Mouse (Mus musculus) forebrain, embryonic 14.5 days (tissue): Measurements from ENCODE around the gene Rhox12. TPM values are rescaled to one million over a fixed set of nuclear protein-coding genes. Genes with fewer than 3 reads are reported as not detected.

Experiments
- ATAC-seq: fragments of 200-750 bp; cut with Nextera tagmentation; 2 replicates; pipeline ENCODE4 v1.8.0; 2017; ENCODE audit warnings: mild to moderate bottlenecking, moderate library complexity
- DNase-seq: peaks from one replicate; pipeline ENCODE4 v3.0.0-alpha.2; 2015; ENCODE audit warnings: low spot score
- H3K27ac ChIP-seq: fragments of 300-500 bp; sonication (generic); 2 replicates; pipeline ENCODE4 v1.5.1; 2014; ENCODE audit warnings: low read depth, mild to moderate bottlenecking, control low read depth, low read length, moderate library complexity
- H3K27me3 ChIP-seq: fragments of 300-500 bp; sonication (generic); replicated peaks from 2 replicates; pipeline ENCODE4 v1.6.1; 2014; ENCODE audit warnings: low read length, control low read depth, mixed read lengths; ENCODE audit not compliant: control insufficient read depth, insufficient read depth
- H3K36me3 ChIP-seq: fragments of 300-500 bp; sonication (generic); 2 replicates; pipeline ENCODE4 v1.6.1; 2014; ENCODE audit warnings: low read length, control low read depth; ENCODE audit not compliant: control insufficient read depth, insufficient read depth
- H3K4me1 ChIP-seq: fragments of 300-500 bp; sonication (generic); 2 replicates; pipeline ENCODE4 v1.6.1; 2014; ENCODE audit warnings: antibody characterized with exemption, low read length, control low read depth; ENCODE audit not compliant: control insufficient read depth, insufficient read depth
- H3K4me2 ChIP-seq: fragments of 300-500 bp; sonication (generic); 2 replicates; pipeline ENCODE4 v1.6.1; 2014; ENCODE audit warnings: mild to moderate bottlenecking, control low read depth, low read length
- H3K4me3 ChIP-seq: fragments of 300-500 bp; sonication (generic); 2 replicates; pipeline ENCODE4 v1.5.1; 2014; ENCODE audit warnings: low read depth, low read length, control low read depth
- H3K9ac ChIP-seq: fragments of 300-500 bp; sonication (generic); 2 replicates; pipeline ENCODE4 v1.6.1; 2014; ENCODE audit warnings: mild to moderate bottlenecking, low read length, control low read depth, moderate library complexity
- H3K9me3 ChIP-seq: fragments of 300-500 bp; sonication (generic); replicated peaks from 2 replicates; pipeline ENCODE4 v1.6.1; 2016; ENCODE audit warnings: low read length, control low read depth, mixed read lengths; ENCODE audit not compliant: control insufficient read depth
- WGBS: fragments of 180-500 bp; shearing (Covaris S2); extraction: QIAGEN DNeasy Blood & Tissue Kit; methylation state at CpG from one replicate; pipeline ENCODE4 v1.1.7; 2014; 5-methylcytosine and 5-hydroxymethylcytosine counted together
- polyA plus RNA-seq: library from polyadenylated mRNA; unstranded; fragments of >200 nt; fragmentation: Nextera tagmentation; extraction: Ambion mirVana; gene quantifications from 2 replicates; pipeline ENCODE4 v1.2.1, GENCODE M21; 2014

The Rhox12 gene
- not detected in 2 replicates for polyA plus RNA-seq

GRCm38 (mm10) chrX:38110807-38111206, at the start of gene Rhox12:
TSS of gene Rhox12 (minus strand) at chrX:38110907.
- no peaks in the 10 kb centered on the region for H3K27me3 ChIP-seq
- no peak for DNase-seq
- H3K27ac ChIP-seq: no peak within 1 kb of the TSS
- H3K4me2 ChIP-seq: no peak within 1 kb of the TSS
- H3K36me3 ChIP-seq: no peaks in the 10 kb centered on the region
- no peak within 1 kb of the TSS for H3K4me3 ChIP-seq
- H3K9me3 ChIP-seq: no peaks in the 10 kb centered on the region
- no peak within 1 kb of the TSS for H3K9ac ChIP-seq
- no peaks in the 10 kb centered on the region for H3K4me1 ChIP-seq
- WGBS: 72% methylated on average over 4 of the region's 4 CpGs
- no peak for ATAC-seq

- H3K4me3 ChIP-seq: no peak overlapping the region
These were observed 48.4 kb upstream of the Rhox12 start for GRCm38 (mm10) chrX:38159097-38159496.

GRCm38 (mm10) chrX:38121478-38121877, 10.8 kb upstream of the Rhox12 start:
- no peak for DNase-seq
- Histone ChIP-seq H3K36me3 (no peaks in the 10 kb centered on the region), H3K27ac (no peak overlapping the region), H3K27me3 (no peaks in the 10 kb centered on the region), H3K9me3 (peaks cover 8% of the 10 kb centered on the region; the same call in 1 of the 2 replicates), H3K4me1 (no peaks in the 10 kb centered on the region), H3K4me2 (no peak overlapping the region), H3K9ac (no peak overlapping the region), H3K4me3 (no peak overlapping the region)
- WGBS: 90% methylated on average over 34 of the region's 34 CpGs
- no peak for ATAC-seq

More at GRCm38 (mm10) chrX:38159097-38159496, 48.4 kb upstream of the Rhox12 start:
- DNase-seq: peak; percentile 3
- H3K27me3 ChIP-seq: no peaks in the 10 kb centered on the region
- no peak overlapping the region for H3K9ac ChIP-seq
- H3K4me2 ChIP-seq: no peak overlapping the region
- no peak for ATAC-seq
- H3K9me3 ChIP-seq: no peaks in the 10 kb centered on the region
- no peak overlapping the region for H3K27ac ChIP-seq
- H3K36me3 ChIP-seq: no peaks in the 10 kb centered on the region
- 64% methylated on average over 1 of the region's 1 CpGs for WGBS
- no peaks in the 10 kb centered on the region for H3K4me1 ChIP-seq

GRCm38 (mm10) chrX:38120982-38121381, 10.3 kb upstream of the Rhox12 start, which contains the start of gene Rhox13:
TSS of gene Rhox13 (plus strand) at chrX:38121219.
- WGBS: 94% methylated on average over 20 of the region's 20 CpGs
- Histone ChIP-seq H3K27ac (no peak within 1 kb of the TSS), H3K4me3 (no peak within 1 kb of the TSS), H3K9me3 (peaks cover 8% of the 10 kb centered on the region; the same call in 1 of the 2 replicates), H3K4me1 (no peaks in the 10 kb centered on the region), H3K4me2 (no peak within 1 kb of the TSS), H3K27me3 (no peaks in the 10 kb centered on the region), H3K36me3 (no peaks in the 10 kb centered on the region), H3K9ac (no peak within 1 kb of the TSS)
- DNase-seq: no peak
- no peak for ATAC-seq

GRCm38 (mm10) chrX:38085041-38085440, 25.7 kb downstream of the Rhox12 start, which contains the start of gene Rhox11:
TSS of gene Rhox11 (minus strand) at chrX:38085141.
- H3K27me3 ChIP-seq: no peaks in the 10 kb centered on the region
- no peaks in the 10 kb centered on the region for H3K4me1 ChIP-seq
- H3K36me3 ChIP-seq: no peaks in the 10 kb centered on the region
- H3K4me2 ChIP-seq: no peak within 1 kb of the TSS
- H3K9ac ChIP-seq: no peak within 1 kb of the TSS
- WGBS: 89% methylated on average over 9 of the region's 9 CpGs
- no peak within 1 kb of the TSS for H3K27ac ChIP-seq
- ATAC-seq: no peak
- no peak for DNase-seq
- H3K9me3 ChIP-seq: no peaks in the 10 kb centered on the region
- H3K4me3 ChIP-seq: no peak within 1 kb of the TSS

GRCm38 (mm10) chrX:38084226-38084625, 26.5 kb downstream of the Rhox12 start:
- no peaks in the 10 kb centered on the region for H3K9me3 ChIP-seq
- no peaks in the 10 kb centered on the region for H3K36me3 ChIP-seq
- no peaks in the 10 kb centered on the region for H3K4me1 ChIP-seq
- no peak for ATAC-seq
- no peak overlapping the region for H3K27ac ChIP-seq
- H3K4me2 ChIP-seq: no peak overlapping the region
- H3K9ac ChIP-seq: no peak overlapping the region
- 26% methylated on average over 12 of the region's 12 CpGs for WGBS
- H3K27me3 ChIP-seq: no peaks in the 10 kb centered on the region
- peak; percentile 54 for DNase-seq
- no peak overlapping the region for H3K4me3 ChIP-seq

- H3K4me2 ChIP-seq: no peak within 1 kb of the TSS
- DNase-seq (no peak), ATAC-seq (no peak)
- no peaks in the 10 kb centered on the region for H3K9me3 ChIP-seq
- no peak within 1 kb of the TSS for H3K27ac ChIP-seq
- H3K4me3 ChIP-seq: no peak within 1 kb of the TSS
- H3K36me3 ChIP-seq: no peaks in the 10 kb centered on the region
- WGBS: 91% methylated on average over 11 of the region's 11 CpGs
- no peaks in the 10 kb centered on the region for H3K4me1 ChIP-seq
- H3K9ac ChIP-seq: no peak within 1 kb of the TSS
- H3K27me3 ChIP-seq: no peaks in the 10 kb centered on the region
These were observed 44.5 kb downstream of the Rhox12 start, which contains the start of gene Rhox10 for GRCm38 (mm10) chrX:38066175-38066574. TSS of gene Rhox10 (plus strand) at chrX:38066475.

- DNase-seq: peak; percentile 30
- H3K4me3 ChIP-seq: no peak overlapping the region
- no peak for ATAC-seq
These were observed 49.2 kb downstream of the Rhox12 start for GRCm38 (mm10) chrX:38061544-38061943.

More at GRCm38 (mm10) chrX:38061544-38061943, 49.2 kb downstream of the Rhox12 start:
- 3% methylated on average over 1 of the region's 1 CpGs for WGBS
- H3K4me2 ChIP-seq: no peak overlapping the region
- H3K36me3 ChIP-seq: no peaks in the 10 kb centered on the region
- no peaks in the 10 kb centered on the region for H3K9me3 ChIP-seq
- H3K4me1 ChIP-seq: no peaks in the 10 kb centered on the region
- no peaks in the 10 kb centered on the region for H3K27me3 ChIP-seq
- no peak overlapping the region for H3K27ac ChIP-seq
- no peak overlapping the region for H3K9ac ChIP-seq
